11 mouse cellular contexts compared by ENCODE assay signal in the genomic region with DNA sequence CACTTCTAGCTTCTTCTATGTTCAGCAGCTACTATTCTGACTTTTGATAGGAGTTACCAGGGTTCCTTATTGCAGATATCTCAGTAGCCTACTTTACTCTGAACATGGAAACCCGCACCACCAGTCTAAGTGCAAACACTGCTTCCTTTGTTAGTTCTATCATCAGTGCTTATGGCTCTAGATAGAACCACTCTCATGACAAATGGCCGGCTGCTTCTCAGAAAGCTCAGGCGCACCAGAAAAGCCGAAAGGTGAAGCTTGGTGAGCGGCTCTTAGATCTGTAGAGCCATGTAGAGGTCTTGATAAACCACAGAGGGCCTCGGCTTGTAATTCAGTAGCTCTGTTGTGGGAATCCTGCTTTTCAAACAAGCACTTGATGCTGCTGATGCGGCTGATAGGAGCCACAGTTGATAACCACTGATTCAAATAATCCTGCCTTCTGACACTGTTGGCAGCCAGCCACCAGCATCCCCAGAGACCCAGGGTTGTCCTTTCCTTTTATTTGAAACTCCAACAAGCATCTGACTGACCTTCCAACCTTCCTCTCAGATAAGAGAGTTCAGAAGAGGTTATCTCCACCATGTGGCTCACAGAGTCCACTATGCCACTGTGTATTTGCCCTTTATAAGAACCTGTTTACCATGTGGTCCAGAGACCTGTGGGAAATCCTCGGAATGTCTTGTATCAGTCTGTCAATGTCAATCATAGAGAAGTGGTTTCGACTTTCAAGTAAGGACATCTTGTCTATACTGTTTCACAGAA.
DNase-seq lines count a peak whose midpoint lies in the region; ATAC-seq and TF ChIP-seq lines count a peak whose summit lies in the region.
"Had no signal": no experiment of that assay in that cellular context is flagged by ENCODE, and none has a peak within 500 bp of the region (broad histone marks: within the 10 kb centered on the region; RNA-seq: fewer than 3 reads in every experiment).

No protein-coding gene starts in this region.

- H3K27me3 ChIP-seq in heart, embryonic 12.5 days (replicated peaks), result peaks cover 27% of the 10 kb centered on the region
- no peaks in the 10 kb centered on the region for H3K27me3 ChIP-seq in liver, adult 2 months (ENCODE audit: control insufficient read depth, insufficient read depth, low read length)
- H3K27me3 ChIP-seq: embryonic facial prominence, embryonic 15.5 days; hindbrain, embryonic 15.5 days; neural tube, embryonic 13.5 days had no signal

- no peak overlapping the region for H3K4me3 ChIP-seq in heart, embryonic 12.5 days
- H3K4me3 ChIP-seq in liver, adult 2 months (ENCODE audit: insufficient read depth, low read depth, low read length), result no peak overlapping the region
- H3K4me3 ChIP-seq: embryonic facial prominence, embryonic 15.5 days; hindbrain, embryonic 15.5 days; neural tube, embryonic 13.5 days had no signal

- no peak for TF ChIP-seq POLR2A in liver, adult 2 months (IDR thresholded peaks at IDR 0.05; ENCODE audit: extremely low read depth, insufficient read depth, low read length)

- H3K9me3 ChIP-seq in heart, embryonic 12.5 days (replicated peaks), result no peaks in the 10 kb centered on the region
- H3K9me3 ChIP-seq: embryonic facial prominence, embryonic 15.5 days; hindbrain, embryonic 15.5 days; neural tube, embryonic 13.5 days had no signal

- TF ChIP-seq CTCF in liver, adult 2 months (IDR thresholded peaks at IDR 0.05; ENCODE audit: low read depth, low read length), result no peak

- peak overlapping the region; percentile 54 for H3K27ac ChIP-seq in heart, embryonic 12.5 days (ENCODE audit: poor library complexity, severe bottlenecking)
- no peak overlapping the region for H3K27ac ChIP-seq in liver, adult 2 months (replicated peaks; ENCODE audit: insufficient read depth, low read depth, low read length)
- H3K27ac ChIP-seq: embryonic facial prominence, embryonic 15.5 days; hindbrain, embryonic 15.5 days; neural tube, embryonic 13.5 days had no signal

- DNase-seq in adrenal gland, postnatal 10 days, result peak; percentile 56
- no peak for DNase-seq in adrenal gland, adult 18-20 months (ENCODE audit: low spot score in 2 of 2)
- peak; percentile 2 for DNase-seq in 3T3-L1 (ENCODE audit: low read depth, low spot score)
- peak; percentile 89 for DNase-seq in liver, adult 2 months (ENCODE audit: extremely low read depth, low read depth, low spot score)
- no peak for DNase-seq in spleen, postnatal 14 days (ENCODE audit: low spot score in 2 of 2)
- DNase-seq in layer of hippocampus, postnatal 25 days (ENCODE audit: extremely low spot score in 1 of 2, low spot score in 1 of 2), result no peak
- DNase-seq in MN1 (ENCODE audit: low spot score), result no peak

- H3K9ac ChIP-seq in heart, embryonic 12.5 days, result no peak overlapping the region
- no peak overlapping the region for H3K9ac ChIP-seq in liver, adult 2 months (ENCODE audit: low read depth, low read length)
- H3K9ac ChIP-seq: embryonic facial prominence, embryonic 15.5 days; hindbrain, embryonic 15.5 days; neural tube, embryonic 13.5 days had no signal

- H3K4me1 ChIP-seq in heart, embryonic 12.5 days (replicated peaks), result peaks cover 13% of the 10 kb centered on the region
- H3K4me1 ChIP-seq in liver, adult 2 months (ENCODE audit: control insufficient read depth, insufficient read depth, low read length), result peaks cover 2% of the 10 kb centered on the region; the same call in 1 of the 2 replicates
- H3K4me1 ChIP-seq: embryonic facial prominence, embryonic 15.5 days; hindbrain, embryonic 15.5 days; neural tube, embryonic 13.5 days had no signal

- WGBS in heart, embryonic 12.5 days, result 13% methylated on average over 9 of the region's 9 CpGs
- WGBS in liver, adult 2 months, result 27% methylated on average over 9 of the region's 9 CpGs

- H3K36me3 ChIP-seq in heart, embryonic 12.5 days, result no peaks in the 10 kb centered on the region
- H3K36me3 ChIP-seq in liver, adult 2 months (ENCODE audit: control insufficient read depth, insufficient read depth, low read length), result no peaks in the 10 kb centered on the region
- H3K36me3 ChIP-seq: embryonic facial prominence, embryonic 15.5 days; hindbrain, embryonic 15.5 days; neural tube, embryonic 13.5 days had no signal

- peak overlapping the region; percentile 18; the same call in 1 of the 2 replicates for H3K4me2 ChIP-seq in heart, embryonic 12.5 days
- H3K4me2 ChIP-seq: embryonic facial prominence, embryonic 15.5 days; hindbrain, embryonic 15.5 days; neural tube, embryonic 13.5 days had no signal

- ATAC-seq in heart, embryonic 12.5 days (ENCODE audit: insufficient number of reproducible peaks, low FRiP score), result peak; percentile 9; the same call in 1 of the 2 replicates

- H3K79me2 ChIP-seq in liver, adult 2 months (ENCODE audit: control insufficient read depth, insufficient read depth, low read length), result no peaks in the 10 kb centered on the region

Comparison
In these comparisons a context has a peak if more than half of its experiments do, and no peak if none do; other contexts are left out.
1. DNase-seq: peak in adrenal gland, postnatal 10 days (single experiment), 3T3-L1 (single experiment) and liver, adult 2 months (single experiment); none in adrenal gland, adult 18-20 months (0 of 2), spleen, postnatal 14 days (0 of 2), layer of hippocampus, postnatal 25 days (0 of 2) and MN1 (single experiment).